Mouse (Mus musculus): ENCODE data around the gene Camk1.

GRCm38 (mm10) chr6:113342297-113342696, 1.5 kb downstream of the Camk1 start:
- TF ChIP-seq CTCF (IDR thresholded peaks at IDR 0.05; ENCODE audit: borderline replicate concordance, extremely low read depth, insufficient read depth, insufficient read length) (no peak), POLR2A (IDR thresholded peaks at IDR 0.05; ENCODE audit: borderline replicate concordance, extremely low read depth, insufficient read depth, insufficient read length, poor library complexity, severe bottlenecking) (no peak)
